Mouse (Mus musculus) right cerebral cortex, postnatal 14 days (tissue): ENCODE results near the gene Neurod2.

Experiments used
- DNase-seq: peaks from one replicate; pipeline ENCODE4 v3.0.0; 2022

The Neurod2 gene

DNA sequence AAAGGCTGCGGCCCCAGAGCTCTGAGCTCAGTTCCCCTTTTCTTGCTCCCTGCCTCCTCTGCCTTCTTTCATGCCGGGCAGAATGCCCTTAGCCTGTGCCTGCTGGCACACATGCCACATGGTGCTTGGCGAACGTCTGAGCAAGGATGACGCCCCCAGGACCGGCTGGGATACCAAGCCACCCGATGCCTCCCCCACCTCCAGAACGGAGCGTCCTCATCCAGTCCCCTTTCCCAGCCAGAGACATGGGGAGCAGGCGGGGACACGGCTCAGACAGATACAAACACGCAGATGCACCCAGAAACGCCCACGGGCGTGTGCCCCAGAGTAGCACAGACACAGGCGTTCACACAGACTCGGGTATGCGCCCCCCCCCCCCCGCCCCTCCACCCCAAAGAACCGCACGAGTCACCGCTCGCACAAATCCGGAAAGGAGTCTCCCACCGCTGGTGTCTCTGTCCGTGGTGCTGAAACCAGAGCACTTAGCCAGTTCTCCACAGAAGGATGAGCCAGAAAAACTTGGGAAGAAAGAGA lies 15.6 kb downstream of the Neurod2 start:
- DNase-seq, result peak; percentile 51

DNA sequence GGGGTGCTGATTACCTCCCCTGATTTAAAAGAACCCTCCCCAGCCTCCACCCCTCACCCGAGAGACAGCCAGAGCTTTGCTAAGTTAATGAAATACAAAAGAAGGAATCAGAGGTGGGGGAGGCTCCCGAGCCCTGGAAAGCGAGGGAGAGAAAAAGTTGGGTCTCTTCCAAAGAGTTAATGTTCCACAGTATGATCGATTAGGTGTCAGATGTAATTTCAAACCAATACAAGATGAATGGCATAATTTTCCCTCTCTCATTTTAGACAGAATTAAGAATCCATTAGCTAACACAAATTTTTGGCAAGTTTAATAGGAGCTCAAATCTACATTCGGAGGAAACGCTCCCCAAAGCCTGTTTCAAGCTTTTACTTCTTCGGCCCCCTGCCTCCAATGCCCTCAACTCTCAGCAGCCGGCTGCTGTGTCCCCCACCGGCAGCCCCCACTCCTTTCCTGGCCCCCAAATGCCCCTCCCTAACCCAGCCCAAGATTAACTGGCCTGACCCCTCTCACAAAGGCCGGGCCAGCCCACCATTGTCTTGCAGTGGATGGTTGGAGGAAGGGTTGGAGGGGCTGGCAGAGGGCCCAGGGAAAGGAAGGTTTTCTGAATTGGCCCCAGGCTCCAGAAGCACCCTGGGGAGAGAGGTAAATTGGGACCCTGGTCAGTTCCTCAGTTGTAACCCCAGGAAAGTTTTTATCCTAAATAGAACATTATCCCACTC lies 30.8 kb downstream of the Neurod2 start:
- DNase-seq, result no peak

- no peak for DNase-seq
These were observed 31.7 kb downstream of the Neurod2 start for GRCm38 (mm10) chr11:98297778-98298177.

DNA sequence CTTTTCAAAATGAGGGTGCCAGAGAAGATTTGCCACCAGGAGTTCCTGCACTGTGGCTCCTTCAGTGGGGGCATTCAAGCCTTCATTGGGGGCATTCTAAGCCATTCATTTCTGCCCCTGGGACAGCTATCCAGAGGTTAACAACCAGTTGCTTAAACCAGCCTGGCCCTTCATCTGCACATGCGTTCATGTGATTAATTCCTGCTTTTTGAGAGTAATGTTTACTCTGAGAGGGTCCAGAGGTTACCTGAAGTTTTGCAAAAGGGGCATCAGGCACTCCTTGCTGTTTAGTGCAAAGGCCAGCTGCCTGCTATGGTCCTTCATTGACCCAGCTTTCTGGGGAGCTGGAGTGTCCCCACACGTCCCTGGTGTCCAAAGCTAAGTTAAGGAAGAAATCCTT lies 32.5 kb downstream of the Neurod2 start:
- no peak for DNase-seq

- DNase-seq, result peak; percentile 61
These were observed 33.2 kb downstream of the Neurod2 start for GRCm38 (mm10) chr11:98296277-98296676.

DNA sequence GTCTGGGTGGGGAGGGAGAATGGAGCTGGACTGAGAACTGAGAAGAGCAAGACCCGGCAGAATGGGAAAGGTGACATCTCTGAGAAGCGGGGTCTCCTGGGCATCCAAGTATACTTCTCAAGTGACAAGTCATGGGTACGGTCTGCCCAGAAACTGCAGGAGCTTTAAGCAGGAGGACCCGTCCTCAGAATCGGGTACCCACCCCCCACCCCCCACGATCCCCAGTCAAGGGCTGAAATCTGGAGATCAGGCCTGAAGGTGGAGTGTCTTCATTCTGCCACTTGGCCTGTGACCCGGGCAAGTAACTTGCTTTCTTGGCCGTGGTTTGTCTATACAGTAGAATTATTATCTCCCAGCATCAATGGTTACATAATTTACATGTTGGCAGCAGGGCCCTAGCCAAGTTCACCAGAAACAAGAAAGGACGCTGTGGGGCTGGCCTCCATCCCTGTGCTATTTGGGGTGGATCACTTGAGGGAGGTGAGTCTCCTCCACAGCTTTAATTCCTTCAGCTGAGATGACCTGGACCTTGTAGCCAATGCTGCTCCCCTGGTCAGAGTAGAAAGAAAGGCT lies 34.3 kb downstream of the Neurod2 start:
- DNase-seq, result no peak

DNA sequence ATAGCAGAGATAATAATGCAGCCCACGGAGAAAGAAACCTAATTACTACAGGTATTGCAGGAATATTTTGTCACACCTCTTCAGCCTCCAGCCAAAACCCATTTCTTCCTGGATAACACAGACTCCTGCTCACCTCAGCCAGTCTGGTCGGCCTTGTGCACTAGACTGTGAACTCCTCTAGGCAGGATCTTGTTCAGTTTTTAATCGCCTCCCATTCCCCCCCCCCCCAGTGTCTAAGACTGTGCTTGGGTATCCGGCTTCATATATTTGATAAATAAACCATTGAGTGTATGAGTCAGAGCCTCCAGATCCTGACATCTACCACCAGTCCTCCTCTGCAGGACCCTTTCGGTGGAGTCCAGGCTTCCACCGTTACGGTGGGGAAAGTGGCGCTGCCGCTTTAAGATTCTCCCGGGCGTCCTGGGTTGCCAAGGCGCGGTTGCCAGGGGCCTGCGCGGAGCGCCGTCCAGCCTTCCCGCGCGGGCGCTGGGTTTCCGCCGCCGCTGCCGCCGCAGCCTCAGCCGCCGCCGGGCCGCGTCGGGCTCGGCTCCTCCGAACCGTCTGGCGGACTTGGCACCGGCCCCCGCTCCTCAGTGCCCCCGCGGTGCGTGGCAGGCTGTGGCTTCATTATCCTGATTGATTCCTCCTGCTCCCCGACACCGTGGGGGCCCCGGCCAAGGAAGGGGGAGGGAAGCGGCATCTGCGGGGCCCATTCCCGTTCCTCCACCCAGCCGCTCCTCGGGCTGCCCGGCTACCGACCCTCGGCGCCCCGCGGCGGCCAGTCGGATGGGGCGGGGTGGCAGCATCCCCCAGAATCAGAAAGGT lies 35.0 kb downstream of the Neurod2 start:
- DNase-seq, result peak; percentile 81

GRCm38 (mm10) chr11:98293070-98293469 lies 36.4 kb downstream of the Neurod2 start:
- no peak for DNase-seq

DNA sequence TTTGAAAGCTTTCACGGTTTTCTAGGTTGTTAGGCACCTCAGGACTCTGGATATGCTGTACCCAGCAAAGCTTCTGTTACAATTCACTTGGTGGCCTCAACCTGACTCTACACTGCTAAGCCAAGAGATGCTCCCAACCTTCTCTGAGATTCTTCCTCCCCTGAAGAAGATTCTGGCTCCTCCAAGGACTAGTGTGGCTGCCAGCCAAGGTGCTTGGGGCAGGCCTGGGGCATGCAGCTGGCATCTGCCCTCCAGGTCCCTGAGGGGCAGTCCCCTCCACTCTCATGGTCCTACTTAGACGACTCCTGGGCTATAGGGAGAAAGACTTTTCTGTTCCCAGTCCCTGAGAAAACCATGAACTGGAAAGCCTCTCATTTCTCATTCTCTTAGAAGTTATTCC lies 38.5 kb downstream of the Neurod2 start:
- DNase-seq, result no peak

DNA sequence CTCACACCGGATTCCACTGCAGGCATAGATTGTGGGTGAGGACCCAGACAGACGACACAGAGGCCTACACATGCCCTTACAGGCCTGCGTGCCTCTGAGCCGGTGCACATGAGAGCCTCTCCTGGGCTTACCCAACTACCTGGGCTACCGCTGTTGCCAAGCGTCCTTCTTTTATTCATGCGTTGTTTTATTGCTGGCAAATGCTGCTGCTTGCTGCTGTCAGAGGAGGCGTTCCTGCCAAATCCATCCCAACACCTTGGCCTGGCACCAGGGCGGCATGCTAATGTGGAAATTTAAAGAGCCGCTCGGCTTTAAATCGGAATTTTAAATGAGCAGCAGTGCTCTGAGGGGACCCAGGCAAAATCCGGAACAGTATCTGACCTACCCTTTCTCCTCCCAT lies 39.6 kb downstream of the Neurod2 start:
- peak; percentile 38 for DNase-seq

GRCm38 (mm10) chr11:98287961-98288360 lies 41.5 kb downstream of the Neurod2 start:
- DNase-seq, result peak; percentile 58

DNA sequence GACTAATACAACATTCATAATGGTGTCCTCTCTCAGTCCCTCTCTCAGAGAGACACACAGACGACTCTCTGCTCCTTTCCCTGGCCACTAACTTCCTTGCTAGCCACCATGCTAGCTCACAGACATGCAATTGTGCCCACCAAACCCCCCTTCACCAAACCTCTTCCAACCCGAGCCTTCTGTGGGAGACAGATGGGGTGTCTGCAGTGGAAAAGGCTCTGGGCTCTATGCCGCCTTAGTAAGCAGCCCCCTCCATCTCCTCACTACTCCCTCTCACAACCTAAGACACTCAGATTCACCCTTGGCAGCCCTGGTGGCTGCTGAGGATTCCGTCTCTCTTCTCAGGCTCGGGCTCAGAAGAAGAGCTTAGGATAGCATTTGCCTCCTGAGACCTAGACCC lies 41.9 kb downstream of the Neurod2 start:
- DNase-seq, result no peak

DNA sequence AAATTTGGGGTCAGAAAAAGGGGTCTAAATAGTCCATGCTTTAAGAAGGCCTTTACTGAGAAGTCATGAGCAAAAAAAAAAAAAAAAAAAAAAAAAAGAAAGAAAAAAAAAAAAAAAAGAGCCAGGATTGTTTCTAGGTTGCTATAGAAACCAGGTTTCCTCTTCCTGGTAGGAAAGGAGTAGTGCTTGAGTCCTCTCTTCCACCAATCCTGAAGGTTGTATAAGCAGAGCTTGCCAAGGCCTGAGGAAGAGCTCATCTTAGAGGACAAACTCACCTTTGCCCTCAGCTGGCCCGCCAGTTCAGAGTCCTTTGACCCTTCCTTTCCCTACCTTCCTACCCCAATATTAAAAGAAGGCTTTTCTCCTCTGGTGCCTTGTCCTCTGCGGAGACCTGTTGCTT lies 44.1 kb downstream of the Neurod2 start:
- DNase-seq, result no peak

- DNase-seq, result peak; percentile 54
These were observed 45.2 kb downstream of the Neurod2 start for GRCm38 (mm10) chr11:98284230-98284629.

- no peak for DNase-seq
These were observed 45.7 kb downstream of the Neurod2 start for GRCm38 (mm10) chr11:98283740-98284139.
